Mouse (Mus musculus) kidney, postnatal 4 days (tissue): ENCODE measurements around the gene Hrg.
A peak's percentile ranks its signal among the peaks of the same experiment; 100 is the strongest.
"Not testable (repeated sequence)": the region's sequence is repeated elsewhere in the genome, so short reads cannot be mapped to it uniquely, and the experiment has no call there.

Experiments used
- DNase-seq, 2 experiments: peaks; one replicate each; pipeline ENCODE4 v3.0.0; 2021; ENCODE audit warnings: mixed read lengths in 2 of 2

The Hrg gene

DNA sequence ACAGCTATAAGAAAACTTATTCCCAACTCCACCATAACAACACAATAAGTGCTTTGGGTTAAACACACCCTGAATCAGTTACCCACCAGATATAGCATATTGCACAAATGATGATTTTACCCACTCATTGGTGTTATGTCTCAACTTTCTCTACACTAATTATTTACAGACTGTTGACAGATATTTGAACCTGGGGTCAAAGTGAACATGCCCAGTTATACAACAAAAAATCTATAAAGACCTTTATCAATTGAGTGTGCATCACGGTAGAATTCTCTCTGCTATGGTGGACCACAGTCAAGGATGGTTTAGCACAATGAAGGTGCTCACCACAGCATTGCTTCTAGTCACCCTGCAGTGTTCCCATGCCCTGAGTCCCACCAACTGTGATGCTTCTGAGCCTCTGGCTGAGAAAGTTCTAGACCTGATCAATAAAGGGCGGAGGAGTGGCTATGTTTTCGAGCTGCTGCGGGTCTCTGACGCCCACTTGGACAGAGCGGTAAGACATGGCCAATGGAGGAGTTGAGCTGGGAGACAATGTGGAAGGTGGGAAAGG, at the start of gene Hrg:
Gene Hrg (plus strand): TSS at position 233 of the 556 bp plus-strand sequence.
- DNase-seq: no peak

DNA sequence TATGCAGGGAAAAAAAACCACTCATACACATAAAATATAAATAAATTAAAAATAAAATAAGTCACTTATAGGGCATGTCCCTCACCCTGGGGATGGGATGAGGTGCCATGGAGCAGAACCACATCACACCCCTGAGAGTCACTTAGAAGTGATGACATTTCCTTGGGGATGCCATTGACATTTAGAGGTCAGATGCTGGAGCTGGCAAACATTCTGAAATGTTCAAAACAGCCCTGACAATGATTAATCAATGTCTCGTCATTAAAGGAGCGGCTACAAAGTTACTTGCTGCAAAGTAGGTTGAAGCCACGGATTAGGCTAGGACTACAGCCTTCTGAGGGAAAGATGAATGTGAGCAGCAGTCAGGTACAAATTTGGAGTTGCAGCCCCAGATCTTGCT, 49.5 kb upstream of the Hrg start:
- no peak for DNase-seq

DNA sequence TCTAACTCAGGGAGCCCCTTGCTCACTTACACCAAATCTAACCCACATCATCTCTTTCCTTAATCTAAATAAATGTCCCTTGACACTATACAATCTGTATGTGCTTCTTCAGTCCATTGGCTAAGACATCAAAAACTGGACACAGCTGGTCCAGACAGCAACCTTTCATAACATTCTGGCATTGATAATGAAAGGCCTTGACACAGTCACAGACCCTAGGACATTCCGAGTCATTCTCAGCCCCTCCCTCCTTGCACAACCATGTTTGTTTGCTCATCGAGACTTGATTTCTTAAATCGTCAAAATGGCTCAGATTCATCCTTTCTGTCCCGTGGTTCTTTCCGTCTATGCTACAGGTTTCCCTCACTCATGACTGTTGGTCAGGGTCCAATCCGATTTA, 41.6 kb upstream of the Hrg start:
- DNase-seq: no peak

DNA sequence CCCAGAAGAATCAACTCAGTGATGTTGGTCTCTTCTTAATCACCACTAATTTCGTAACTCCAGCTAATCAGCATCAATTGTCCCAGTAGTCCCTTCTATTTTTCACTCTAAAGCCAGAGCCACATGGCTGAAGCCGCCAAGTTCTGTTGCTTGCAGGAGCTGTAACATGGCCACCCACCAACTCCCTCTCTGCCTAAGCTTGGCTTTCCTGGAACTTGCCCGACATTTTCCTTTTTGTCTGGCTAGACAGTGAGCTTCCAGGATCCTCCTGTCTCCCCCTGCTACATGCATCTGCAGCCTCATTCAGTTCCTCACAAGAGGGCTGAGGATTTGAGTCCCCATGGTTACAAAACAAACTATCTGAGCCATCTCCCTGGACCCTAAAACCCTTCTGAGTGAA, 38.9 kb upstream of the Hrg start:
- DNase-seq: no peak

DNA sequence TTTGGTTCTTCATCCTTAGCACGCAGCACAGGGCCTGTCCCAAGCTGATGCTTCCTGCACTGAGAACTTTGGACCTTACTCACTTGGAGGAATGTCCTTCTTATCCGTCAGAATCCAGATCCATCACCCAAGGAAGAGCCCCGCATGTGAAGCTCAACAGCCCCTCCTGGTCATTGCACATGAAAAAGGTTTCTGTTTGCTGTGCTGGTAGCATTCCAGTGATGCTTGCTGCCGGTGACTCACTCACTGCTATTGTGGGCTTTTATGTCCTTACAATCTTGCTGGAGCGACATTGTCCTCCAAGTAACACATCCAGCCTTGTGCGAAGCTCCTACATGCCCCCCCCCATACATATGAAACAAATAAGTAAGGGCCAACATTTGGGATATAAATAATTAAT, 38.0 kb upstream of the Hrg start:
- no peak for DNase-seq

DNA sequence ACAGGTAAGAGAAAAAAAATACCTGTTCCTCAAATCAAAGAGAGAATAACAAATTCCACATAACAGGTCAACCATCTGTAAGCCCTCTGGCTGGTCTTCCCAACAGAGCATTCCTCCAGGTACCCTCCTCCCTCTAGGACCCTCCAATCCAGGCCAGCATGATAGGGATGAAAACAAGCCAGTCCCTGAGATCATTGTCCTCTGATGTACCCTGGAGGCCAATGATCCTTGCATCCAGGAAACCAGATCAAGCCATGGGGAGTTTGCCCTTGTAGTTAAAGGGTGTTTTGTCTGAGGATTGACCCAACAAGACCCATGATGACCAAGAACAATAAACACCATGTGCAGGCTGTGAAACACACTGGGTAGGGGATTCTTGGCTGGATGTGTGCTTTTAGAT, 36.6 kb upstream of the Hrg start:
- no peak for DNase-seq

DNA sequence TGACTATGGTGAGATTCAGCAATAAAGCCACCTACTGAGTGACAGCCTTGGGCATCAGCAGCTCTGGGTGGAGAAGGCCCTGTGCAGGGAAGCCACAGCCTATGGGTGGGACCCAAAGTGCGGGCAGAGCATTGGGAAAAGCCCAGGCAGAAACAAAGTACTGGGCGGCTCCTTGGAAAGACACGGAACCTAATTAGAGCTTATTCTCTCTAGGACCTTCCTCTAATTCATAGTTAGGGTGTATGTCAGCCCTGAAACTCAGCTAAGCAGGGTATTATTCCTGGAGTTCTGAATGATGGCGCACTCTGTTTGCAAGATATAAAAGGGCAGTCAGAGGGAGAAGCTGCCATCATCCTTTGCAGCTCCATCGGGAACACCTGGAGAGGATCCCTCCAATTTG, 32.8 kb upstream of the Hrg start, which contains the start of gene Fetub:
Gene Fetub (plus strand): TSS at position 301 of the 400 bp plus-strand sequence.
- DNase-seq: no peak

DNA sequence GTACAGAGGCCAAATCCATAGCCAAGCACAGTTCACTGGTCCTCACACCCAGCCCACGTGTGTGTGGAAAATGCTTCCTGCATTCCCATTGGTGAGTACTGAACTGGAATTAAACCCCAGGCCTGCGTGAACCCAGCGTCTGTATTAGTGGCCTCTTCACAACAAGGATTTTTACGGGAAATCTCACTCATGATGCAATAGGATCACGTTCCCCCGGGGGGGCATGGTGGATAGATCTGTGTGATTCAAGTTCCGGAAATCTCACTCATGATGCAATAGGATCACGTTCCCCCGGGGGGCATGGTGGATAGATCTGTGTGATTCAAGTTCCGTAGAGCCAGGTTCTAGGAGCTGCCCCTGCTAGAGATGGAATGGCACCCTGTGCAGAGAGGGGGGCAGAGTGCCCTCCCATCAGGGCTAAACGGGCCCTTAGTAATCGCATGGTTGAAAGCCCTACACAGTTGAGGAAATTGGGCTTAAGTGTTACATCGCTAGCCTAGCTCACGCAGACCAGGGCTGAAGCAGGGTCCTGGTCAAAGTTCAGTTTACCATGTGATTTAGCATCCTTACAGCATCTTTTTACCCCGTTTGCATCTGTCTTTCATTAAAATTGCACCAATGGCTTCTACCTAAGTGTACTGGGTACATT, 32.1 kb upstream of the Hrg start:
- DNase-seq: no peak

DNA sequence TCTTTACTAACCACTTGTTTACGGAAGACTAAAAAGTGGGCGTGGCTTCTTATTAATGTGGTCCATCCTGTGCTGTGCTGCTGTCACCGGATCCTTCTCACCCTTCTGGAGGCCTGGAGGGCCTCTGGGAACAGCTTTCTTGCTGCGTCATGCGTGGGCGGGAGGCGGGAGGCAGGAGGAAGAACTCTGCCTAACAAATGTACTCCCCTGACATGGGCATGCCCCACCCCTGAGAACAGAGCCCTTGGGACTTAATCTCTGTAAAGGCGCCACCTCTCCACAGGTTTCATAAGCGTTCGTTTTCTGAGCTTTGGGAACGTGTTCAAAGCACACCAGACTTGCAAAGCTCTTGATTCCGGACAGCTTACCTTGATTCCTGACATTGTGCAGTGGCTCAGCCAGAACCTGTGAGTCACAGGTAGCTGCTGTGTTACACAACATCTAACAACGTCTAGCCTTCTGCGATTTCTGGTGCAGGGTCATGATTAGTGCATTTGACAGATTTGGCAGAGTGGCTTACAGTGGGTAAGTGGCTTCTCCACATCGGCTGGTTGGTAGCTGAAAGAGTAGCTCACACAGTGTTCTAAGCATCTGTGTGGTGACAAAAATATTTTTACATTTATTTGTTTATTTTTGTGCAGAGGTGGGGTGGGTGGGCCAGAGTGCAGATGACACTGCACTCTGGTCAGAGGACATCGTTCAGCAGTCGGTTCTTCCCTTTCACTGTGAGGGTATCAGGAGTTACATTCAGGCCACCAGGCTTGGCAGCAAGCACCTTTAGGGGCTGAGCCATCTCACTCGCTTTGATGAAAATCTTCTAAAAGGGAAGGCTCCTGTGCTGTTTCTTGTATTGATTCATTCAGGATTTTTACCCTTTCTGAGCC, 30.7 kb upstream of the Hrg start:
- DNase-seq: peak; percentile 40 to 61

DNA sequence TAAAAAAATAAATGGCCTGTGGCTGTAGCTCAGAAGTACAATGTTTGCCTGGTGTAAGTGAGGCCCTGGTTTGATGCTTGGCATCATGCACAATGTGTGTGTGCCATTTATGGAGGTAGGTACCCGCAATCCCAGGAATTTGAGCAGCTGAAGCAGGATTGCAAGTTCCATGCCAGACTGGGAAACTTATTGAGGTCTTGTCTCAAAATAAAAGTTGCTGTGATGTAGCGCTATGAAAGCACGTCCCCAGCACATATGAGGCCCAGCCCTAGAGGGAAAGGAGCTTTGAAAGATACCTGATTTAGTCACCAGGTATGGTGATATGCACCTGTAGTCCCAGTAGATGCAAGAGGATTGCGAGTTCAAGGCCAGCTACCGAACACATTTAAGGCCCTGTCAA, 29.1 kb upstream of the Hrg start:
- no peak for DNase-seq

DNA sequence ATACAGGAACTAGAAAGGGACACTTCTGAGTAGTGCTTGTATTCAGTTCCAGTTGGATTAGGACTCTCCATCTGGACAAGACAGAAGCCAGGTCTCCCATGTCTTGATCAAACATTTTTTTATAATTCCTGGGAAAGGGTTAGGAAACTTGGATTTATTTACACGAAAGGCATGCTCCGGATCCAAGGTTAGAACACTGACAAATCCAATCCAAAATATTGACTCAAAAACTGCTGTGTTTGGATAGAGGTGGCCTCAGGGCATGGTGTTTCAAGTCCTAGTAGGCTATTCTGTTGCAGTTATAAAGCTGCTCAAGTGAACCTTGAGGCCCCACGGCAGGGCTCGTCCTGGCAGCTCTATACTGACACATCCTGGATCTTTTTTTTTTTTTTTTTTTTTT, 28.4 kb upstream of the Hrg start:
- DNase-seq: no peak

DNA sequence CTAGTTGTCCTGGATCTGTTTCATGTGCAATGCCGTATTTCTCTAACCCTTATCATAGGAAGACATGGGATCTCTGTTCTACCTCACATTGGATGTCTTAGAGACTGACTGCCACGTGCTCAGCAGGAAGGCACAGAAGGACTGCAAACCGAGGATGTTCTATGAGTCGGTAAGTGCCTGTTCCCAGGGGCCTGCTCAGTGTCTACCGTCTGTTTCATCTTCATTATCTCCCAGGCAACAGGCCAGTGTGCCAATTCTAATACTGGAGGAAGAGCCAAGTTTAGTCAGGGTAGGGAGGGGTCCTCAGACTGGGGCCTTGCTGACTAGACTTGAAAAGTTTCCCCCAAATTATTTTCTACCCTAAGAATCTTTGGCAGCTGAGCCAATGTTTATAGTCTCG, 21.3 kb upstream of the Hrg start:
- DNase-seq: no peak

DNA sequence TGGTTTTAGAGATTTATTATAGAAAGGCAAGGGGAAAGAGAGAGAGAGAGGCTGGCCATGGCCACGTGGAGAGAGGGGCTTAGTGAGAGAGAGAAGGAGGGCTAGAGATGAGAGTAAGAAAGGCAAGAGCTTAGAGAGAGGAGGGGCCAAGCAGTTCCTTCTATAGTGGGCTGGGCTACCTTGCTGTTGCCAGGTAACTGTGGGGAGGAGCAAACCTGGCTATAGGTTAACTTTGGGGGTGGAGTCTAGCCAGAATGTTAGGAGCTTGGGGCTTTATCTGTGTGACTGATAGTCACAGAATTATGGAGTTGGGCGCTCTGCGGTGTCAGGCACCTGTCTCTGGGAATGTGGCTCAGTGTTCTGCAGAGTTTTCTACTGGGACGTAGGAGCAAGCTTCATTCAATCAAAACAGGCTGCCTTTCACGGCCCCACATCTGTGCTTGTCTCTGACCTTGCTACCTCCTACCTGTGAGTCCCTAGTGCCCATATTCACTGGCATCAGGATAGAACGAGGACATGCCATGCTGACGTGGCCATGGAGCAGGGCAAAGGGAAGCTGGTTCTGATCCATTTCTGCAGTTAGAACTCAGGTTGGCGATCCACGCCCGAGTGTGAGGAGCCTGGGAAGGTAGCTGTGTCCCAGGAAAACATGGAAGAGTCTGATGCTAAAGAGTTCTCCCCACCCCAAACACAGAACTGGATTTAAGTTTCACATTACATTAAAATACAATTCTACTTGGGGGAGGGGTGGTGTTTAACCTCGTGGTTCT, 19.3 kb upstream of the Hrg start:
- DNase-seq: no peak

DNA sequence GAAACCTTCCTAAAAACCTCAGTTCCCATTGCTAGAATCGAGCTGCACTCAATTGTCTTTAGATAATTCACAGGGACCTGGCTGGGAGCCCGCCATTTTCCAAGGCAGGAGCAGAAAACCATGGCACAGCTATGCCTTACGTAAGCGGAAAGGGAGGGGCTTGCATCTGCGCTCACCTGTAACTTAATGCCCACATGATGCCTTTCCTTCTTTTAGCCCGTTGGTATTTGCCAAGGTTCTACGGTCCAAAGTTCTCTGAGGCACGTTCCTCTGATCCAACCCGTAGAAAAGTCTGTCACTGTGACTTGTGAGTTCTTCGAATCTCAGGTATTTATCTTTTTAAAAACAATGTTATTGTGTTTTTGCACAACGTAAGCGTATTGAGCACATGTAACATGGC, 13.2 kb upstream of the Hrg start:
- no peak for DNase-seq

DNA sequence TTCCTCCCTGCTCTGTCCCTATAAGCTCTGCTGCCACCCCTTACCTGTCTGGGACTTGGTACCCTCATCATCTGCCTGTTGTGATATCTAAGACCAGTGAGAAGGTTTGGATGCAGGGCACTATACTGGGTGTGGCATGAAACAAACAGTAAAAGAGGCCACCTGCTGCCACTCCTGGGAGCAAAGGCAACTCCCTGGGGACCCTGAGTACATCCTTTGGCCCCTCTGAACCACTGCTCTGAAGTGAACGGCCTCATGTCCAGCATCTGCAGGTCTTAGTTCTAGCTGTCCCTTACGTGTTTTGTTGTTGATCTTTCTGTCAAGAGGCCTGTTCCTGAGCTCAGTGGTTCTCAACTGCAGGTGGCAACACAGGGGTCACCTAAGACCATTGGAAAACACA, 12.3 kb upstream of the Hrg start:
- no peak for DNase-seq

DNA sequence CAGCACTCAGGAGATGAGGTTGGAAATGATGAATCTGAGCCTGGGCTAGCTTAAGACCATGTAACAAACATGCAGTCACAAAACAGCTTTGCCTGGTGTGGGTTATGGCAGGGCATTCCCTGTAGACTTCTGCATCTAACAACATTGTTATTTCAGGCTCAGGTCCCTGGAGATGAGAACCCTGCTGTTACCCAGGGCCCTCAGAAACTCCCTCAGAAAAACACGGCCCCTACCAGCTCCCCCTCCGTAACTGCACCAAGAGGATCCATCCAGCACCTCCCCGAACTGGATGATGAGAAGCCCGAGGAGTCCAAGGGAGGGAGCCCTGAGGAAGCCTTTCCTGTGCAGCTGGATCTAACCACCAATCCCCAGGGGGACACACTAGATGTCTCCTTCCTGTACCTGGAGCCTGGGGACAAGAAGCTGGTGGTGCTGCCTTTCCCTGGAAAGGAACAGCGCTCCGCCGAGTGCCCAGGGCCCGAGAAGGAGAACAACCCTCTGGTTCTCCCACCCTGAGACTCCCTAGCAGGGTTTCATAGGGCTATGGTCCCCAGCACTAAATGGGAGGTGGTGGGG, 11.7 kb upstream of the Hrg start:
- DNase-seq: no peak

DNA sequence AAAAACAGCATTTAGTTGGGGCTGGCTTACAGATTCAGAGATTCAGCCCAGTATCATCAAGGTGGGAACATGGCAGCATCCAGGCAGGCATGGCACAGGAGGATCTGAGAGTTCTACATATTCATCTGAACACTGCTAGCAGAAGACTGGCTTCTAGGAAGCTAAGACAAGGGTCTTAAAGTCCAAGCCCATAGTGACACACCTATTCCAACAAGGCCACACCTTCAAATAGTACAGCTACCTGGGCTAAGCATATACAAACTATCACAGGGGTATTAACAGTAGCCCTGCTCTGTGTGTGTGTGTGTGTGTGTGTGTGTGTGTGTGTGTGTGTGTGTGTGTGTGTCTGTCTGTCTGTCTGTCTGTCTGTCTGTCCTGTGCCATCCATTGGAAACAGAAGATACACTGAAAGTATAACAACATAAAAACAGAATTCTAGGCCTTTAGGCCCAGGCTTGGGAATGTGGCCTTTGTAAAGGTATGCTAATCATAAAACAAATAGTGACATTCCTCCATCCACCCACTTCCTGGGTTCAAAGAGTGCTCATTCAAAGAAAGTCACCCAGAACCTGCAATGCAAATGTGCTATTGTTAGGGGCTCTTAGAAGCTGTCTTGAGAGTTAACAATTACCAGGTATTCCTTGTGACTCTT, 8.9 kb upstream of the Hrg start:
- DNase-seq: not testable (repeated sequence)

DNA sequence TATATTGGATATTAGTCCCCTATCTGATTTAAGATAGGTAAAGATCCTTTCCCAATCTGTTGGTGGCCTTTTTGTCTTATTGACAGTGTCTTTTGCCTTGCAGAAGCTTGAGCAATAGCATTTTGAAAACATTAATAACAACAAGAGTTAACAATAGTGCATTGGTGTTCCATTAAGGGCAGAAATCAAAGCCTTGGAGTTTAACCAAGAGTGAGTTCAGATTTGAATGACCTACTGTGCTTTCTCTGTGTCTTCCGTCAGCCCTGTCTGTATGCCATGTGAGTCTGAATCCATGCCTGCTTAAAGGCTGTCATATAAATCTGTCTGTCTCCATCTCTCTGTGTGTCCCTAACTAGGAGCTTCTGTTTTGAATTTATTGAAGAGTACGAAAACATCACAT, 3.5 kb upstream of the Hrg start:
- DNase-seq: no peak

DNA sequence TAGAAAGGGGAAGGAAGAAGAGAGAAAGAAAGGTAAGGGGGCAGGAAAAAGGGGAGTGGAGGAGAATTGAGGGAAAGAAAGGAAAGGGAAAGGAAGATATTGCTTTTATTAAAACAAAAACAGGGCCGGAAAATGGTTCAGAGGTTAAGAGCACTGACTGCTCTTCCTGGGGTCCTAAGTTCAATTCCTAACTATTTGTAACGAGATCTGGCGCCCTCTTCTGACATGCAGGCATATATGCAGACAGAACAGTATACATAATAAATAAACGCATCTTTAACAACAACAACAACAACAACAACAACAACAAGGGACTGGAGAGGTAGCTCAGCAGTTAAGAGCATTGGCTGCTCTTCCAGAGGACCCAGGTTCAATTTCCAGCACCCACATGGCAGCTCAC, 2.2 kb downstream of the Hrg start:
- DNase-seq: peak in 1 of 2 experiments; percentile 7

DNA sequence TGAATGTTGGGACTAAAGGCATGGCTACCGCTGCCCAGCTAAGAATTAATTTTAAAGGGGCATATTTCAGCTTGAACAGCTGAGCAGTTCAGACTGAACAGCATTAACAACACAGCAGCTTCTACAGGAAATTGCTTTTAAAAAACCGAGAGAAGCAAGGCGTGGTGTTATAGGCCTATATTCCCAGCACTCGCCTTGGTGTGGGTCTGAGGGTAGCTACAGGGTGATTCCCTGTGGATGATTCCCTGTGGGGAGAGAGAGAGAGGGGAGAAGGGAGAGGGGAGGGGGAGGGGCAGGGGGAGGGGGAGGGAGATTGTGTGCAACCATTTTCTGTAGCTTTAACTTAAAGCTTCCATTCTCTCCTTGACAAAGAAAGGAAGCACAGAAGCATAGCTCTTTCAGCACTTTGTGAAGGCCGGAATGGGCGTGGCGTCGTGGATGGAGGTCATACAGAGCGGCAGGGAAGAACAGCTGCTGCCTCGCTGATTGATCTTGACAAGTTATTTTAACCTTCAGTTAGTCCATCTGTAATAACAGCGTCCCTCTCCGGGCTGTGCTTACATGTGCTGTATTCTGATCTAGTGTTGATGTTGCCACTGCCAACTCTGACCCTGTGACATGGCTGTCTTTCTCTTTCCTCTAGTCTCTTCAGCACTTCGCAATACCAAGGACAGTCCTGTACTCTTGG, 4.7 kb downstream of the Hrg start:
- peak; percentile 27 to 52 for DNase-seq

DNA sequence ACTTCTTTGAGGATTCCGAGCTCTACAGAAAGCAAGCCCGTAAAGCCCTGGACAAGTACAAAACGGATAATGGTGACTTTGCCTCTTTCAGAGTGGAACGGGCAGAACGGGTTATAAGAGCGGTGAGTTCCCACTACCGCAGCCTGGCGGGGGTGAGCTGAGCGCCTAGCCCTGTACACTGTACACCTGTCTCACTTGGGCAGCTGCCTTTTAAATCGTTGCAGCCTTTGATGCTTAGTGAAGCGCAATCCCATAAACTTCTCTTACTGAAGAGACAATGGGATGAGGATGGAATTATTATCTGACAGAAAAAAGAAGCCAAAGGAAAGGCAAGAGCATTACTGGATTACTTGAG, 5.2 kb downstream of the Hrg start:
- DNase-seq: no peak

DNA sequence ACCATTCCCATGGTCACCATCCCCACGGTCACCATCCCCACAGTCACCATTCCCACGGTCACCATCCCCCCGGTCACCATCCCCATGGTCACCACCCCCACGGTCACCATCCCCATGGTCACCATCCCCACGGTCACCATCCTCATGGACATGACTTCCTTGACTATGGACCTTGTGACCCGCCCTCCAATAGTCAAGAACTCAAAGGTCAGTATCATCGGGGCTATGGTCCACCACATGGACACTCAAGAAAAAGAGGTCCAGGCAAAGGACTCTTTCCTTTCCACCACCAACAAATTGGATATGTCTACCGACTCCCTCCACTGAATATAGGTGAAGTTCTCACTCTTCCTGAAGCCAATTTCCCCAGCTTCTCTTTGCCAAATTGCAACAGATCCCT, 10.2 kb downstream of the Hrg start:
- DNase-seq: no peak
